Mouse (Mus musculus) liver, adult 2 months (tissue): ENCODE measurements around the gene Wasf2.

Experiments
- CTCF ChIP-seq: fragments of 200-500 bp; IDR thresholded peaks from 2 replicates; pipeline ENCODE4 v1.5.1; 2011; ENCODE audit warnings: low read depth, low read length, control low read depth
- POLR2A ChIP-seq: fragments of 200-500 bp; IDR thresholded peaks from 2 replicates; pipeline ENCODE4 v1.6.1; 2011; ENCODE audit warnings: low read length, control low read depth; ENCODE audit not compliant: insufficient read depth; ENCODE audit errors: extremely low read depth

- no peak for TF ChIP-seq CTCF
- no peak for TF ChIP-seq POLR2A
These were observed 71.9 kb downstream of the Wasf2 start for GRCm38 (mm10) chr4:133202254-133202653.
